In the genomic region with DNA sequence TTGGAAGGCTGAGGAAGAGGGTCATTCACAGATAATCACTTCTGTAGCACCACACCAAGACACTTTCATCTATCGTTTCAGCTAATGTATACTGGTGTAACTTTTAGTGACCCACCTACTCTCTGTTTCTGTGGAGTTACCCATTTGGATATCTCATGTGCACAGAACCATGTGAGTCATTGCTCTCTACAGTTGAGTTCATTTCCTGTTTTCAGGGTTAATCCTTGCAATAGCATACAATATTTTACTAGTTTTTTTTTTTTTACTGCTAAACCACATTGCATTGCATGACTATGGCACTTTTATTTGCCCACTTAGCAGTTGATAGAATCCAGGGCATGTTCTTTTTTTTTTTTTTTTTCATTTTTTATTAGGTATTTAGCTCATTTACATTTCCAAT, we compare ENCODE assay signal across 30 mouse cellular contexts. TPM values are rescaled to one million over a fixed set of nuclear protein-coding genes. Genes with fewer than 3 reads are reported as not detected.
DNase-seq lines count a peak whose midpoint lies in the region; ATAC-seq and TF ChIP-seq lines count a peak whose summit lies in the region.
"Had no signal": no experiment of that assay in that cellular context is flagged by ENCODE, and none has a peak within 500 bp of the region (broad histone marks: within the 10 kb centered on the region; RNA-seq: fewer than 3 reads in every experiment).

No protein-coding gene starts in this region.

- no peak; the same call in 1 of the 2 replicates for TF ChIP-seq RAD21 in CH12.LX (IDR thresholded peaks at IDR 0.05; ENCODE audit: low read depth, low read length)

- dilution Hi-C loops in CH12.LX (cut with MboI; ENCODE audit: extremely low pct_ligation_motif_present, extremely low pct_unique_long_range_greater_than_20kb, low sequenced_read_pairs): no loop called here

- in situ Hi-C loops in CH12.LX (cut with MboI; ENCODE audit: low pct_ligation_motif_present, low pct_unique_long_range_greater_than_20kb, low sequenced_read_pairs): no loop called here

- DNase-seq in 416B (ENCODE audit: low read depth): peak; percentile 96
- peak; percentile 74 for DNase-seq in CH12.LX (ENCODE audit: extremely low read depth)
- DNase-seq in heart, adult 2 months: no peak
- no peak for DNase-seq in spleen, postnatal 10 days (ENCODE audit: low spot score in 2 of 2)
- DNase-seq in heart, adult 8-10 months (ENCODE audit: low spot score): no peak
- DNase-seq in heart, adult 11 months: no peak
- DNase-seq: adrenal gland, adult 2 months; cerebellum, adult 8-10 months; cerebellum, postnatal 25 days; gastrocnemius, postnatal 36 days; heart, postnatal 4 days; kidney, adult 8-10 months; kidney, postnatal 10 days; layer of hippocampus, adult 9-11 months; right cerebral cortex, adult 18-20 months; spleen, adult 18-20 months; thymus, adult 2 months; thymus, postnatal 36 days had no signal

- peak overlapping the region; percentile 89 for H3K27ac ChIP-seq in CH12.LX (ENCODE audit: insufficient read depth, low read depth)
- no peak overlapping the region for H3K27ac ChIP-seq in heart, adult 2 months
- H3K27ac ChIP-seq: embryonic facial prominence, embryonic 12.5 days; hindbrain, embryonic 15.5 days; intestine, embryonic 15.5 days; limb, embryonic 12.5 days; lung, embryonic 15.5 days; midbrain, embryonic 10.5 days; neural tube, embryonic 12.5 days had no signal

- H3K4me1 ChIP-seq in CH12.LX (ENCODE audit: control insufficient read depth in 1 of 2, insufficient read depth in 2 of 2): peaks cover 37 to 68% of the 10 kb centered on the region in 2 experiments
- H3K4me1 ChIP-seq in heart, adult 2 months (ENCODE audit: control insufficient read depth, insufficient read depth, low read length): no peaks in the 10 kb centered on the region; the same call in 1 of the 2 replicates
- H3K4me1 ChIP-seq: embryonic facial prominence, embryonic 12.5 days; hindbrain, embryonic 15.5 days; intestine, embryonic 15.5 days; limb, embryonic 12.5 days; lung, embryonic 15.5 days; midbrain, embryonic 10.5 days; neural tube, embryonic 12.5 days had no signal

- no peaks in the 10 kb centered on the region for H3K79me2 ChIP-seq in CH12.LX (replicated peaks; ENCODE audit: control insufficient read depth, extremely low read depth, insufficient read depth, poor library complexity, severe bottlenecking)
- no peaks in the 10 kb centered on the region for H3K79me2 ChIP-seq in heart, adult 2 months (replicated peaks; ENCODE audit: control insufficient read depth, insufficient read depth, low read length)

- H3K4me3 ChIP-seq in CH12.LX (replicated peaks in 1 of 3; ENCODE audit: low read depth in 2 of 3, low read length in 2 of 3, poor library complexity in 1 of 3): peak overlapping the region in 1 of 3 experiments; percentile 22
- H3K4me3 ChIP-seq in heart, adult 2 months: no peak overlapping the region
- H3K4me3 ChIP-seq: embryonic facial prominence, embryonic 12.5 days; hindbrain, embryonic 15.5 days; intestine, embryonic 15.5 days; limb, embryonic 12.5 days; lung, embryonic 15.5 days; midbrain, embryonic 10.5 days; myocyte; neural tube, embryonic 12.5 days had no signal

- peak overlapping the region; percentile 71 for H3K4me2 ChIP-seq in CH12.LX (ENCODE audit: insufficient read depth, low read depth, poor library complexity, severe bottlenecking)
- H3K4me2 ChIP-seq: embryonic facial prominence, embryonic 12.5 days; heart, embryonic 11.5 days; hindbrain, embryonic 15.5 days; intestine, embryonic 15.5 days; limb, embryonic 12.5 days; lung, embryonic 15.5 days; neural tube, embryonic 12.5 days had no signal

- TF ChIP-seq EP300 in CH12.LX (IDR thresholded peaks at IDR 0.05; ENCODE audit: low read length): peak; percentile 94
- no peak for TF ChIP-seq EP300 in heart, adult 2 months (IDR thresholded peaks at IDR 0.05; ENCODE audit: insufficient read depth, low read depth, low read length)

- TF ChIP-seq POLR2A in CH12.LX (IDR thresholded peaks at IDR 0.05; ENCODE audit: low read depth, low read length): no peak
- no peak for TF ChIP-seq POLR2A in heart, adult 2 months (IDR thresholded peaks at IDR 0.05; ENCODE audit: insufficient read depth, low read depth, low read length)

- TF ChIP-seq CTCF in CH12.LX (conservative IDR thresholded peaks at IDR 0.05 in 1 of 2, IDR thresholded peaks at IDR 0.05 in 1 of 2; ENCODE audit: low read depth in 2 of 2, low read length in 2 of 2): no peak
- TF ChIP-seq CTCF in heart, adult 2 months (IDR thresholded peaks at IDR 0.05): no peak

- peaks cover 10% of the 10 kb centered on the region for H3K9me3 ChIP-seq in CH12.LX (replicated peaks; ENCODE audit: low read length)
- H3K9me3 ChIP-seq: embryonic facial prominence, embryonic 12.5 days; hindbrain, embryonic 15.5 days; intestine, embryonic 15.5 days; limb, embryonic 12.5 days; lung, embryonic 15.5 days; midbrain, embryonic 10.5 days; neural tube, embryonic 12.5 days had no signal

- H3K9ac ChIP-seq in CH12.LX (ENCODE audit: insufficient read depth, low read depth): peak overlapping the region; percentile 26
- H3K9ac ChIP-seq in heart, adult 2 months (ENCODE audit: low read depth, low read length): no peak overlapping the region
- H3K9ac ChIP-seq: embryonic facial prominence, embryonic 12.5 days; hindbrain, embryonic 15.5 days; intestine, embryonic 15.5 days; limb, embryonic 12.5 days; lung, embryonic 15.5 days; neural tube, embryonic 12.5 days had no signal

- peak; percentile 81 for ATAC-seq in granulocyte monocyte progenitor cell, adult 5-6 weeks (replicated peaks; ENCODE audit: poor library complexity, severe bottlenecking)
- ATAC-seq in megakaryocyte, adult 5-6 weeks (ENCODE audit: poor library complexity, severe bottlenecking): peak; percentile 35; the same call in 1 of the 2 replicates
- ATAC-seq: forebrain, embryonic 14.5 days; intestine, embryonic 15.5 days had no signal

- H3K27me3 ChIP-seq in CH12.LX (replicated peaks): no peaks in the 10 kb centered on the region
- H3K27me3 ChIP-seq in heart, adult 2 months (ENCODE audit: control insufficient read depth, insufficient read depth, low read length): no peaks in the 10 kb centered on the region
- H3K27me3 ChIP-seq: embryonic facial prominence, embryonic 12.5 days; hindbrain, embryonic 15.5 days; intestine, embryonic 15.5 days; limb, embryonic 12.5 days; lung, embryonic 15.5 days; neural tube, embryonic 12.5 days had no signal

- 42% methylated on average over 1 of the region's 1 CpGs for WGBS in heart, adult 2 months

- intact Hi-C loops in heart, adult 2 months (cut with DNase I): no loop called here

- peaks cover 0 to 2% of the 10 kb centered on the region in 2 experiments for H3K36me3 ChIP-seq in CH12.LX (replicated peaks in 1 of 2; ENCODE audit: control insufficient read depth in 1 of 2, insufficient read depth in 1 of 2, low read length in 1 of 2)
- H3K36me3 ChIP-seq in heart, adult 2 months (ENCODE audit: control insufficient read depth, insufficient read depth, low read length): no peaks in the 10 kb centered on the region
- H3K36me3 ChIP-seq: embryonic facial prominence, embryonic 12.5 days; hindbrain, embryonic 15.5 days; intestine, embryonic 15.5 days; limb, embryonic 12.5 days; lung, embryonic 15.5 days; midbrain, embryonic 10.5 days; neural tube, embryonic 12.5 days had no signal

TF ChIP-seq in CH12.LX, 34 proteins besides CTCF, POLR2A, EP300 and RAD21 (continues in another document):
- TF ChIP-seq KAT2A (IDR thresholded peaks at IDR 0.05; ENCODE audit: insufficient replicate concordance, low read length) (no peak), TBP (conservative IDR thresholded peaks at IDR 0.05; ENCODE audit: low read depth, low read length) (no peak), POLR2AphosphoS2 (IDR thresholded peaks at IDR 0.05; ENCODE audit: low read depth, low read length) (no peak), USF2 (conservative IDR thresholded peaks at IDR 0.05; ENCODE audit: low read depth, low read length) (no peak), SIN3A (IDR thresholded peaks at IDR 0.05; ENCODE audit: low read length) (peak; percentile 82), ZC3H11A (IDR thresholded peaks at IDR 0.05; ENCODE audit: low read depth, low read length) (no peak), ZNF384 (IDR thresholded peaks at IDR 0.05; ENCODE audit: low read depth, low read length) (peak; percentile 89), MEF2A (IDR thresholded peaks at IDR 0.05; ENCODE audit: borderline replicate concordance, low read depth, low read length) (peak; percentile 80; the same call in 1 of the 2 replicates), JUN (IDR thresholded peaks at IDR 0.05; ENCODE audit: insufficient read depth, low read depth, low read length) (peak; percentile 89), CHD2 (IDR thresholded peaks at IDR 0.05; ENCODE audit: low read length) (peak; percentile 23; the same call in 1 of the 2 replicates), USF1 (IDR thresholded peaks at IDR 0.05; ENCODE audit: low read depth, low read length) (no peak), ZMIZ1 (IDR thresholded peaks at IDR 0.05; ENCODE audit: low read depth, low read length) (no peak), RCOR1 (conservative IDR thresholded peaks at IDR 0.05; ENCODE audit: low read depth, low read length) (peak; percentile 85), MAZ (IDR thresholded peaks at IDR 0.05; ENCODE audit: low read depth, low read length) (no peak), ELF1 (IDR thresholded peaks at IDR 0.05; ENCODE audit: low read depth, low read length) (0 out of 2 replicates have a peak, but pooled peaks have one; percentile 28)

RNA-seq across cellular contexts. Expression of gene Bhlhe41, which starts 17.7 kb away (rescaled TPM):
- total RNA-seq in CH12.LX (2012; rRNA removed): 12.6 and 19.1 TPM in 2 replicates
- total RNA-seq in CH12.LX (2014; rRNA removed): 11.9 and 12.5 TPM in 2 replicates
- polyA plus RNA-seq in CH12.LX (2012; ENCODE audit: insufficient read length, low read depth): 105 and 110 TPM in 2 replicates
- not detected in 2 replicates for total RNA-seq in granulocyte monocyte progenitor cell, adult 5-6 weeks (2014; fragmentation: Nextera tagmentation)
- not detected in 2 replicates for total RNA-seq in granulocyte monocyte progenitor cell, adult 5-6 weeks (2017)
- total RNA-seq in megakaryocyte, adult 5-6 weeks (2015): 0.02 TPM in 1 of 2 replicates, not detected in the other
- total RNA-seq in megakaryocyte, adult 5-6 weeks (2017): not detected in 2 replicates
- total RNA-seq in heart, adult 2 months (2021): 10 to 100 TPM; 10.4 to 32.3 TPM
- polyA plus RNA-seq in heart, adult 2 months (2012; rRNA removed): 4.7 and 4.9 TPM in 2 replicates
- 10 to 100 TPM; 27.4 to 57.3 (median 35.1) TPM for total RNA-seq in heart, adult 8-10 months (2022)

RNA-seq across cellular contexts. Expression of gene Sspn, which starts 48.4 kb away (rescaled TPM):
- total RNA-seq in CH12.LX (2012; rRNA removed) (0.13 and 0.17 TPM in 2 replicates), CH12.LX (2014; rRNA removed) (0.04 and 0.08 TPM in 2 replicates)
- polyA plus RNA-seq in CH12.LX (2012; ENCODE audit: insufficient read length, low read depth): 0.14 and 0.22 TPM in 2 replicates
- not detected in 2 replicates for total RNA-seq in granulocyte monocyte progenitor cell, adult 5-6 weeks (2014; fragmentation: Nextera tagmentation)
- not detected in 2 replicates for total RNA-seq in granulocyte monocyte progenitor cell, adult 5-6 weeks (2017)
- not detected in 2 replicates for total RNA-seq in megakaryocyte, adult 5-6 weeks (2015)
- not detected in 2 replicates for total RNA-seq in megakaryocyte, adult 5-6 weeks (2017)
- 100 to 1,000 TPM; 104 to 114 TPM for total RNA-seq in heart, adult 2 months (2021)
- 62.1 and 102 TPM in 2 replicates for polyA plus RNA-seq in heart, adult 2 months (2012; rRNA removed)
- 100 to 1,000 TPM; 100 to 117 (median 109) TPM for total RNA-seq in heart, adult 8-10 months (2022)

Comparison
In these comparisons a context has a peak if more than half of its experiments do, and no peak if none do; other contexts are left out.
1. DNase-seq: peak in 416B (single experiment) and CH12.LX (single experiment); none in heart, adult 2 months (0 of 2), spleen, postnatal 10 days (0 of 2), heart, adult 8-10 months (single experiment) and heart, adult 11 months (single experiment).
2. RNA of gene Bhlhe41, which starts 17.7 kb away (total RNA-seq): 27.4 to 57.3 TPM in heart, adult 8-10 months, 10.4 to 32.3 TPM in heart, adult 2 months and 11.9 to 19.1 TPM in CH12.LX; not detected in granulocyte monocyte progenitor cell, adult 5-6 weeks and 0.02 TPM in megakaryocyte, adult 5-6 weeks; every median in the first group is over 10 times any median in the second.
3. RNA of gene Sspn, which starts 48.4 kb away (total RNA-seq): 104 to 114 TPM in heart, adult 2 months and 100 to 117 TPM in heart, adult 8-10 months; 0.04 to 0.17 TPM in CH12.LX, not detected in granulocyte monocyte progenitor cell, adult 5-6 weeks and not detected in megakaryocyte, adult 5-6 weeks; every median in the first group is over 10 times any median in the second.